Mouse (Mus musculus) kidney, postnatal 36 days (tissue): Measurements from ENCODE around the gene Nabp1.
A peak's percentile ranks its signal among the peaks of the same experiment; 100 is the strongest.

Experiments used
- DNase-seq, 2 experiments: peaks; one replicate each; pipeline ENCODE4 v3.0.0; 2021 to 2022; ENCODE audit warnings: mixed read lengths in 2 of 2

The Nabp1 gene

DNA sequence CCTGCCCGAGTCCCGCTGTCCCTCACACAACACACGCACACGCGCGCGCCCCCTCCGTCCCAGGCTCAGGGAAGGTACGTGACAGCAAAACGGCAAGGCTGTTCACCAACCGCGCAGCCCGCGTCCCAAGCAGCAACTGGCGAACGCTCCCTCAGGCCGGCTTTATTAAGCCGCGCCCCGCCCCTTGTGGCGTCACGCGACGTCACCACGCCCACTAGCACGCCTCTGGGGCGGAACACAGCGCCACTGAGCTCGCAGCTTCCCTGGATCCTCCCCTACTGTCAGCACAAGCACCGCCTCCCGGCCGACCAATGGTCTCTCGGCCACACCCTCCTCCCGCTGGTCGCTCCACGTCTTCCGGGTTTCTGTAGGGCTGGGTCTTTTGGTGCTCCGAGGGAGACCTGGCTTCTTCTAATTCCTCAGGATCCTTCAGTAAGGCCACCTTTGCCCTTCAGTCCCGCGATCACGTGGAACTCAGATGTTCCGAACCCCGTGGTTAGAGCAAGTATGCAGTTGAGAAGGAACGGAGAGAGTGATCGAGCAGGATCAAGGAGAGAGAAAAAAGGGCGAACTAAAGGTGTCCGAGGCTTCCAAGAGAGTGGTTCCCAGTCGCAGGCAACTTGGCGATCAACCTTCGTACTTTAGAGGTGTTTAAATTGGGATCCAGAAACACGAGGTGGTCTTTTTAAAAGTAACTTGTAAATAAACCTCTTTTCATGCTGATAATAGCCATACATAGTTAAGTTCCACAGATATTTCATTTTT lies at the start of gene Nabp1:
Gene Nabp1 (minus strand): TSS at position 164 of the 765 bp plus-strand sequence.
- DNase-seq, result peak; percentile 99

DNA sequence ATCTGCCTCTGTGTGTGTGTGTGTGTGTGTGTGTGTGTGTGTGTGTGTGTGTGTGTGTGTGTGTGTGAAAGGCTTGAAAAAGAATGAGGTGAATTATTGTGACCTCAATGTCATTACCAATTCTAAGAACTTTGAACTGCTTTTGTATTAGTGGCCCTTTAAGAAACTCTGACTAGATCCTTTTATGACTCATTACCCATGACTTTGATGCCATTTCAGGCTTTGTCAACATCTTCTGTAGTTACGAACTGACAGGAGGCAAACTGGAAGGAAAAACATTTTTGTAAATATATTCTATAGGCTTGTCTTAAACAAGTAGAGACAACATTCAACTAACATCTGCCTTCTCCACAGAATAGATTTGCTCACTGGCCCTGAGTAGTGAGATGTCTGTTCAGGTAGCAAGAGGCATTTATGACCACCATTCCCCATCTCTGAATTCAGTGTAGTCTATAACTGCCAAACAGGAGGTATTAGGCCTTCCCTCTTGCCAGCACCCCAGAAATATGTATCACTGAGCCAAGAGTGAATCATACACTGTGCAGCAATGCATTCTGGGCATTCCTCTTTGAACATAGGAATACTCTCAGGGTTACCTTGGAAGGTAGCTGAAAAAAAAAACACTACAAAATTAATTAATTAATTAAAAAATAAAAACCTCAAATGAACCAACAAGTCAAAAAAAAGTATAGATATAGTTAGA lies 47.5 kb upstream of the Nabp1 start:
- no peak for DNase-seq

DNA sequence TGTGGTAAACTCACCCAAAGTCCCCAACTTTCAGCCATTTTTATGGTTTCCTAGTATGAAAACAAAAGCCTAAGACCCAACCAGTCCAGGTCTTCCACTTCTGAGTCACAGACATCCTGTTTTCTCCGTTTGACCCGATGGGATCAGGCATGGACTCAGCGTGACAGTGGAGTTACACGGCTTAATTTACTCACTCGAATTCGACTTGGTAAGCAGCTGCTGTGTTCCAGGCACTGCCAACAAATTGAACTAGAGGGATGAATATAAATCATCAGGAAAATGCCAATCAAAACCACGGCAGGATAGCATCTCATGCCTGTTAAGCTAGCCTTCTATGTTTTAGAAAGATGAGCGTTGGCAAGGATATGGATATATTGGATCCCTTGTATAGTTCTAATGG lies 43.4 kb upstream of the Nabp1 start:
- DNase-seq, result no peak

DNA sequence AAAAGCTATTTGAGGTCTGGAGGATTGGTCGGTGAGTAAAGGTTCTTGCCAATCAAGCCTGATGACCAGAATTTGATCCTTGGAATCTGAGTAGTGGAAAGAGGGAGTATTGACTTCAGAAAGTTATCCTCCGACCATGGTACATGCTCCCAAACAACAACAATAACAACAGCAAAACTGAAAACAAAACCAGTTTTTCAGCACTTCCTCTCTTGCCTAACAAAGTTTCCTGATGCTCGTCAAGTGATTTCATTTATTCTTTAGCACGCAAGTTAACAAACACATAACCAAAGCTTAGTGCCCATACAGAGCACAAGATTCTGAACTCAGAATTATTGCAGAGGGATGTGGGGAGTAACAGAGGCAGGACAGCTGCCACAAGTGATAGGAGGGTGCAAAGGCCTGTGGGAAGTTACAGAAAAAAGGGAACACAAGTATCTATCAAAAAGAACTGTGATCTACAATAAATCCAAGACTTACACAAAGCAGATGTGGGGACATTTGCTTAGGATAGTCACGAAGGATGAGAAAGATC lies 42.1 kb upstream of the Nabp1 start:
- DNase-seq, result no peak

DNA sequence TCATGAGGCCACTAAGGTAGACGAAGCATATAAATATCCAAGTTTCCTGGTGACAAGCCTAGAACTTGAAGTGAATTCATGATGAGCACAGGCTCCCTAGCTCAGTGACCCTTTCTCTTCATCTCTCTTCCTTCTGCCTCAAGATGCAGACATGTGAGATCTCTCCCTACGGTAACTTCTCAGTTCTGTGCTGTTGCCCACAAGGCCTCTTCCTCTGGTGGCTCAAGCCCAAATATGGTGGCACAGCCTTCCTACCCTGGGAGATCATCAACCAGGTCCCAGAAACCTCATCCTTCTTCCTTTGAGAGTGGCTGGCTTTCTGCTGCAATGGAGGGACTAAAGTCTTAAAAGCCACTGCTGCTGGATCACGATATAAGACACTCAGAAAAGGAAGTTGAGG lies 40.9 kb upstream of the Nabp1 start:
- no peak for DNase-seq

DNA sequence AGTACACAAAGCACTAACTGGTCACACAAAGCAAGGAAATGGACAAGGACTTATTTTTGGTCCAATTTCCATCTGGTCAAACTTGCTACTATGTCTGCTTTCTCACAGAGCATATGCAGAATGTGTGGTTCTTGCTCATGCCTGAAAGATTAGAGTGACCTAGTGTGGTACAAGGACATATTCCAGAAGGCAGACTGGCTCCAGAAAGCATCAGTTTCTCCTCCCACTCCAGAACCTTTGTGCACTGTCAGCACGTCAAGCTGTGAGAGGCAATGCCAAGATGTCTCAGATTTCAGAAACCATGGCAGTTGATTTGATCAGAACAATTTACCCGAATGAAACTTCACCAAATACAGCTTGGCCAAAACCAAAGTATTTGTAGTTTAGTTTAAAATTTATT lies 37.4 kb upstream of the Nabp1 start:
- no peak for DNase-seq

DNA sequence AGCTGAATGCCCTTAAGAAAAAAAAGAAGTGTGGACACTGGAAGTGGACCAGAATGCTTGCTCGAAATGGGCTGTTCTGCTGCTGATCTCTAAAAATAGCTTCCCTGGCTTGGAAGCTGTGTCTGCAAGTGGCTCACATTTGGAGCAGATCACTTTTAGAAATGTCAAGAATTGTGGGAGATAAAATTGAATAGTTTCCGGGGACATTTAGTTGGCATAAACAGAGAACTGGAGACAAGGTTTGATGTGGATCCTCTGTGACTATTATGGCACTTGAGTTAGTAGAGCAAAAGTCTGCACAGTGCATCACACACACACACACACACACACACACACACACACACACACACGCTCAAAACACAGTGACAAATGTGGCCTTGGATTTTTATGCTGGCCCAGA lies 36.8 kb upstream of the Nabp1 start:
- DNase-seq, result no peak

DNA sequence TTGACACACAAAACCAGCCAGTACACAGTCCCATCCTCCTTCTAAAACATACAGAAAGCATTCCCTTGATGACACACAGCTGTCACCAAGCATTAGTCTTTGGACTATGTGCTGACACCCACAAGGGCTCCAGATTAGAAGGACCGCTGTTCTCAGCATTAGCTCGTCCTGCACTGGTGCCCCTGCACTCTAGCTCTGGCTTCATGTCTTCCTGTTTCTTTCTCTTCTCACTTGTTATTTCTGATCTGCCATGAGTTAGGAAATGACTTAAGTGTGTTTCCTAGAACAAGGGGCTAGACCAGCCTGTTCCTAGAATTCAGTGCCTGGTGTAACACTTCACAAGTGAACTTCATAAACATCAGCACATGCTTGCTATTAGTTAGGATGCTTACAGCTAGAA lies 36.2 kb upstream of the Nabp1 start:
- no peak for DNase-seq

DNA sequence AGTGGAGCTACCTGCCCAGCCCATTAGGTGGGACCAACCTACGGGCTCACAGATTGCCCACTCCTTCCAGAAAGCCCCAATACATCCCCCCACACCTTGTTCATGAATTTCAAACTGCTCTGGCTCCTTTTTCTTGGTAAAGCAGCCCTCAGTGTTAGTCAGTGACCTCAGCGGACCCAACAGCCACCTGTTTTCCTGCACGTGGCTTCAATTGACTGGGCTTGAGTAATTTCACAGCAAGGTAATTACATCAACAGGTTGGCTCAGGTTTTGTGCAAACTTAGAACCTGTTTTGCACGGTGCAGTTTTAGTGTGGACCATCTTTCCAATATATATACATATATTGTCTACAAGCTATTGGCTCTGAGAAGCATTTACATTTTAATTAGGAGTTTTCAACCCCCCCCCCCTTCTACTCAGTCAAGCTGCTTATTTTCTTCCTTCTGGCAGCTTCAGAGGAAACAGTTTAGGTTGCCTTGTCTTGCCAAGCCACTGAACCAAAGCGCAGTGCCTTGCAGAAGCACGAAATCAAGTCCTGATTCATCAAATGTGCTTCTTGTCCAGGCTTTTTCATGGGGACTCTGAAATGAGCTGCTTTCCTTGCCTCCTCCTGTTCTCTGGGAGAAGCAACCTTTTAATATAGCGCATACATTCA lies 35.0 kb upstream of the Nabp1 start:
- peak; percentile 73 to 87 for DNase-seq

DNA sequence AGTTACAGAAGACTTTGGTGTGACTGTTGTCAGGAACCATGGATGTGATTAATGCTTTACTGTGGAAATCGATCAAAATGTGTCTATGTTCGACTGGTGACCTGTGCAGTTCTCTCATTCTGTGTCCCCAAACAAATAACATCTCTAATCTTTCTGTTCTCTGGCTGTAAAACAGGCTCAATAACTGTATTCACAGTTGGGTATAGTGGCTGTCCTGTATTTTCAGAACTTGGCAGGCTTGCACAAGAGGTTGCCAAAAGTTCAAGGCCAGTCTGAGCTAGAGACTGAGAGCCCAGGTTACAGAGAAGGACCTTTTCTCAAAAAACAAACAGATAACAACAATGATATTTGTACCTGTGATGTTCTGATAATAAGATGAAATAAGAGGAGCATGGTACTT lies 34.1 kb upstream of the Nabp1 start:
- no peak for DNase-seq

DNA sequence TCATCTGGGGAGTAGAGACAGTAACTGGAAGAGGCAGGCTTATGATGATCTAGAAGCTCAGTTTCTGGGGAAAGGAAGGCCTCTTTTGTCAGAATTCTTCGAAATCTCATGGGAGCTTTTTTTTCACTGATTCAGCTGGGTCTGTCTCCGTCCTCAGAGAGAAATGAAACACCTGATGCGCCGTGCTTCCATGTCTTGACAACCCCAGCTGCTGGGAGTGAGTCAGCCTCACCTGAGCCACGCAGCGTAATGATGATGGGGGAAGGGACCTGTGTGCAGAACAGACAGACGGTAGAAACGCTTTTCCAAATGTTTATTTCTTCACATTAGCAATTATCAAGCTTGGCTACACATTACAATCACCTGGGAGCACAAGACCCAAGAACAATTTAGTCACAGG lies 31.6 kb upstream of the Nabp1 start:
- DNase-seq, result peak in 1 of 2 experiments; percentile 18

DNA sequence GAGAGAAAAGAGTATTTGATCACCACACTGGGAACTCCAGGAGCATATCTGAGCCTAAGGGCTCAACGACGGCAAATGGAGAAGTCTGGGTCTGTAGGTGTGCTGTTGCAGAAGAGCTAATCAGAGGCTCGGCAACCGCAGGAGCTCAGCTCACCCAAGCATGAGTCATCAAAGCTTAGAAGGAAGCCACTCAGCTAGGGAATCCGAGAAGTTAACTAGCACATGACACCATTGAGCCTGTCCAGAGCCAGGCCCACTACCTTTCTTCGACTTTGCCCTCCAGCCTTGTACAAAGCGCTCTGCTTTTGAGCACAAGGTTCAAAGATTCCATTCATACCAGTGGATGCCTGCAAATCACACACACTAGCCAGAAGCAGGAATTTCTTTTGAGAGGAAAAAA lies 30.9 kb upstream of the Nabp1 start:
- DNase-seq, result peak; percentile 73 to 92

DNA sequence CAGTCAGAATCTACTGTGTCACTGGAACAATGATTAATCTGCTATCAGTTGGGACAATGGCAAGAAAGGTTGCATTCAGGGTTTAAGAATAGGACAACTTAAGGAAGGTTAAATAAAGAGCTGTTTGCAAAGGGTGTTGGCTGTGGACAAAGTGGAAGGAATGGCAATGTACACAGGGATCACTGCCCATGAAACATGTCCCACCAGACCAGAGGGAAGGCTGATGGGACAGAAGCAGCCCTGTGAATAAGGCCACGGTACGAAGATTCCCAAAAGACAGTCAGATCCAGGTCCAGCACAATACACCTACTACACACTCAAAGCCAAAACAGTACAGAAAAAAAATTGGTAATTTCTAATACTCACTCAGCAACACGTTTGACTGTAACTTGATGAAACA lies 30.3 kb upstream of the Nabp1 start:
- DNase-seq, result no peak

DNA sequence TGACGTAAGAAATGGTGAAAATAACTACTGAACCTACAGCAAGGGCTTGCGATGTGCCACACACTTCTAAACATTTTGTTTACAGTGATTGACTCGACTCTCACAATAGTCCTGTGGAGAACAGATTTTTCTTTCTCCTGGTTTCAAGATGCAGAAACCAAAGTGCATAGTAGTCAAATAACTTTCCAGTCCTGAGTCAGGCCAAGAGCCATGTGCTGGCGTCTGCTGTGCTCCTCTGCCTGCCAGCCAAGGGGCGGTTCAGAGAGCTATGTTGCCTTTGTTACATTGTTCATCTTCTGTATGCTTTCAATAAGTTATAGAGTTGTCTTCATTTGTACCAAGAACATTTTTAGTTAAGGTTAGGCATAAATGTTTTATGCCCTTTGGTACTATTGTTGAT lies 29.2 kb upstream of the Nabp1 start:
- DNase-seq, result peak; percentile 57

DNA sequence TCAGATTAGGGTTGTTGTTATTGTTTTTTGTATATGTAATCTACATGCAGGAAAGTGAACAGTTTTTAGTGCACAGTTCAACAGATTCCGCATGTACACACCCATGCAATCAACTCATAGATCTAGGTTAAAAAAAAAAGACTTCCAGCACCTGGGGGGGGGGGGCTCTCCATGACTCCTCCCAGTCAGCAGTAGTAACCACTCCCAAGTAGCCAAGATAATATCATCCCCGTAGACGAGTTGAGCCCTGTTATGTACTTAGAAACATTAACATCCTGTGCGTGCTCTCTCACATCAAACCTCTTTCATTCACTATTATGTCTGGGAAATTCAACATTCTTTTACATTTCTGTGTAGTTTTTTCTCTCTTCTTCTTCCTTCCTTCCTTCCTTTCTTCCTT lies 28.0 kb upstream of the Nabp1 start:
- DNase-seq, result no peak

DNA sequence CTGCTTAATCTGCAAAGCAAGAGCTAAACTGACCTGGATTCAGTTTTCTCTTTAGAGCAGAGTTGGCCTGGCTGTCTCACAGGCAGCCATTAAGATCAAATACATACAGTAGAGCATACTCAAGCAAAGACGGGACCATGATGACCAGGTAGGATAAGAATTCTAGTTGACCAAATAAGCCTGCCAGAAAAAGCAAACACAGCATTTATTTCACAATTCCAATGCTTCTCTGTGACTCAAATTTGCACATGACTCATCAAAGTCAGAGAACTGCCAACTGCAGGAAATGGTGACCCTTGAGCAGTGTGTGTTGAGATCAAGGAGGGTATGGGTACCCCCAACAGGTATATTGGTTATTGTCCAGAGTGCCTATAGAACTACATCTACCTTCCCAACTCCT lies 27.4 kb upstream of the Nabp1 start:
- no peak for DNase-seq

DNA sequence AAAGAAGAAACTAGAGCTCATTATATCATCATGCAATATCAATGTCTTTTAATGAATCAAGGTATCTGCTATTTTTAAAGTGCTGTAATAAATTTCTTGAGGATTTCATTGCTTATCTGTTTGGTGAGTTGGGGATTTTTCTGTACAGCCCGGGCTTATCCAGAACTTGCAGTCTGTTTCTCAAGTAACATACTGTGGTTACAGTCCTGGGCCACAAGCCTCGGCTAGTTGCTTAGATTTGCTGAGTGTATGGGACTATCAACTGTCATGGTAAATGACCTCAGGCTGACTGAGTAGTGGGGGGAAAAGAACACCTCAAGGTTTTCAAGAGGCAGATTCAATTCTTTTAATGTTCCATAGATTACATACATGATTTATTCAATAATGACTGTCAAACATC lies 24.8 kb upstream of the Nabp1 start:
- no peak for DNase-seq

DNA sequence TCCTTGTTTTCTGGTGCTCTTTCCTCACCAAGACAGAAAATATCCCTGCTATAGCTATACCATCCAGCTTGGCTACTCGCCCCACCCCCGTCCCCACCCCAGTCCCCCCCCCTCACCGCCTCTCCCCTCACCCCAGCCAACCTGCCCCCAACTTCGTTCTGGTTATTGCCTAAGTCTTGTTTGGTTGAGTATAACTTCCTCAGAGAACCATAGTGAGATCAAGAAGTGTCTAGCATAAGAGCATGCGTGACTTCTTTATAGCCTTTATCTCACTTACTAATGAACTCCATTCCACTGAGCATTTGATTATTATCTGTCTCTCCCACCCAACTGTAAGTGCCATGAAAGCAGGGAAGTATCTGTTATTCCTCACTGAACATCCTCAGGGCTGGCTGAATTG lies 24.1 kb upstream of the Nabp1 start:
- DNase-seq, result no peak

DNA sequence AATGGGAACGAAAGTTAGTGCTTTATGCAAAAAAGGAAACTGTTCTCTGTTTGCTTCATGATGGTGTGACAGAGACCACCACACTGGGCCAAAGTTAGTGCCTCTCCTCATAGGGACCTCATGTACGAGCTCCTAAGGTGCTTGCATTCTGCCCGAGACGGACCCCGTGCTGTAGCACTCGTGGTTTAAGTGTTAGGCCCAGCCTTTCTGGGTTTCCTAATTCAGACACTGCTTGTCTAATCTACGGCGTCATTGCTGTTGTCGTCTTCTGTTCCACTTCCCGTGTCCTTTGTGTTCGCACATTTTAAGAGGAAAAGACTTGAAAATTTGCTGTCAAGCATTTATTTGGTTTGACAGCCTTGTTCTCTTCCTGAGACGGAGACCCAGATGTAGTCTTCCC lies 23.0 kb upstream of the Nabp1 start:
- no peak for DNase-seq

DNA sequence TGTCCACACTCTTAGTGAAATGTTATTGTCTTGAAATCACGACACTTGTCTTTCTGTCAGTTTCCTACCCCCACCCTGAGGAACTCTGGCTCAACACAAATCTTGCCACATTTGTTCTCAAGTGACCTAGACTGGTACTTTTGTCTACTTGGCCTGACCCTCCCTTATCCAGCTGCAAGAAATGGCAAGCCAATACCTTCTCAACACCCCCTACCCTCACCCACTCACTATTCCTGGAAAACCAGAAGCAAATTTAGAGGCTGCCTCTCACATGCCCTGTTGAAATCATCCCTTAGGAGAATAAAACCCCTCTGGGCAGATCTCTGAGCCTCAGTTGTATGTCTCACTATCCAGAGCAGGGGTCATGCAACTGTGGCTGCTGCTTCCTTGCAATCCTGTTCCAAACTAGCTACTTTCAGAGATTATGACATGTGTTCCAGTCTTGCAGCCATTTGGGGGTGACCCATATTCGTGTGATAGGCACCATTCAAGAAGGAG lies 20.4 kb upstream of the Nabp1 start:
- DNase-seq, result no peak

DNA sequence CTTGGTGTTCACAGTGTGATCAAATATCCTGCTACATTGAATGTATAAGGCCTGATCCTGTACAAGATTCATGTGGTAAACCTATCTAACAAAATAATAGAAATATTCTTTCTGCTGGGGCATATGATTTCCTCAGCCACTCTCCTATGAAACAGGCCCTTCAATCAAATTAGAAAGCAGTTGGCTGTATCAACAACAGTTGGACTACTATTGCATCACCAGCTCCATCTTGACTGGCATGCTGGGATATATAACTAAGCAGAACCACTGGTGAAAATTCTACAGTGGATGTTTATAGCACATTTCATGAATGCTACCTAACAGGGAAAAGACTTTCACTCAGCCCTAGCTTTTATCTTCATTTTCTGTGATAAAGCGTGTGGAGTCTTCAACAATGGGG lies 17.9 kb upstream of the Nabp1 start:
- DNase-seq, result no peak

DNA sequence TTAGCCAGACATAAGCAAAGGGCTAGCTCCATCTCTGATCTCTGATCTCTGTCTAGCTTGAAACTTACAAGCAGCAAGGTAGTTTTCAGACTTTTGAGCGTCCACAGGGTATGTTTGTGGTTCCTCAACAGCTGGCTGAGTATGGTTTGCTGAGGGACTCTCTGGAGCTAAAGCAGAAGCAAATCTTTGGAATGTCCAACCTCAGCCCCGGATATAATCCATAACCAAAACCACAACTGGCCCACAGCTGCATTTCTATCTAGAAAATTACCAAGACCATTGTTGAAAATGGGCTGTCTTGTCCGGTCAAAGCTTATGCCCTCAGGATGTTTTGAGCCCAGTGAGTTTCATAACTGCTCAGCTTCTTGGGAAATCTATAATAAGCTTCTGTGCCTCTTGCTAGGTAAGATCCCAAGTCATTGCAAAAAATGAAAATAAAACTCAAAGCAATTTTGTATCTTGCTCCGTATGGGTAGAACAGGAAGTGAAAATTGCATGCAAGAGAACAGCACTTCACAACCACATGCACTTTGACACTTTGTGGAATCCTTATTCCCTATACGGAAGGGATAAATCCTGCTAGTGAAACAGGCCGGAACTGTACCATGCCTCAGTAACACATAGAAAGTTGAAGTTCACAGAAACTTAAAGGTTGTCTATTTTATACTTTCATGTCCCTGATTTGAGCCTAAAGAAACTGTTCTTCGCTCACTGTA lies 15.5 kb upstream of the Nabp1 start:
- DNase-seq, result no peak

DNA sequence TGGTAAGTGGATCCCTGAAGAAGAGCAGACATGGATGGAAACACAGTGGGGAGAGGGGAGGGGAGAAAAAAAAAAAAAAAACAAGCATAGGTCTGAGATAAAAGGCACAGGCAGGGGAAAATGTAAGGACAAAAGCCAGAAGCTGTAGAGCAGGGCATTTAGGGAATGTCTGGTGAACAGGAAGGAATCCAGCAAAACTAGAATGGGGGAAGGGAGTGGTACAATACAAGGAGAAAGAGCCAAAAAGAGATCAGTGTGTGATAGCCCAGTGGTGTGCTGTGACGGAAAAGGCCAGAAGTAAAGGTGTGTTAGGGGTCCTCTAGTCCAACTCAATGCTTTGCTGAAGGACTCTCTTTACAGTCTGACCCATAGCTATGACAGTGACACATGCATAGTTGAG lies 8.1 kb upstream of the Nabp1 start:
- no peak for DNase-seq
